Mouse (Mus musculus) intestine, embryonic 15.5 days (tissue): ENCODE results near the gene Det1. TPM values are rescaled to one million over a fixed set of nuclear protein-coding genes. Genes with fewer than 3 reads are reported as not detected.

Experiments used
- ATAC-seq: fragments of 200-750 bp; cut with Nextera tagmentation; 2 replicates; pipeline ENCODE4 v1.8.0; 2017; ENCODE audit warnings: moderate TSS enrichment, moderate library complexity
- H3K27ac ChIP-seq: fragments of 300-500 bp; sonication (generic); 2 replicates; pipeline ENCODE4 v1.5.1; 2015; ENCODE audit warnings: mild to moderate bottlenecking, inconsistent platforms
- H3K27me3 ChIP-seq: fragments of 300-500 bp; sonication (generic); replicated peaks from 2 replicates; pipeline ENCODE4 v1.6.1; 2015; ENCODE audit warnings: inconsistent platforms
- H3K36me3 ChIP-seq: fragments of 300-500 bp; sonication (generic); 2 replicates; pipeline ENCODE4 v1.6.1; 2015; ENCODE audit warnings: inconsistent platforms
- H3K4me1 ChIP-seq: fragments of 300-500 bp; sonication (generic); replicated peaks from 2 replicates; pipeline ENCODE4 v1.6.1; 2015; ENCODE audit warnings: inconsistent platforms
- H3K4me2 ChIP-seq: fragments of 300-500 bp; sonication (generic); replicated peaks from 2 replicates; pipeline ENCODE4 v1.6.1; 2015; ENCODE audit warnings: mild to moderate bottlenecking, inconsistent platforms
- H3K4me3 ChIP-seq: fragments of 300-500 bp; sonication (generic); replicated peaks from 2 replicates; pipeline ENCODE4 v1.5.1; 2015; ENCODE audit warnings: inconsistent platforms
- H3K9ac ChIP-seq: fragments of 300-500 bp; sonication (generic); 2 replicates; pipeline ENCODE4 v1.6.1; 2015; ENCODE audit warnings: inconsistent platforms
- H3K9me3 ChIP-seq: fragments of 300-500 bp; sonication (generic); 2 replicates; pipeline ENCODE4 v1.6.1; 2016; ENCODE audit warnings: inconsistent platforms
- WGBS: fragments of 180-500 bp; shearing (Covaris S2); methylation state at CpG from one replicate; pipeline ENCODE4 v1.1.7; 2015; 5-methylcytosine and 5-hydroxymethylcytosine counted together
- polyA plus RNA-seq: library from polyadenylated mRNA; unstranded; fragments of >200 nt; fragmentation: Nextera tagmentation; extraction: Ambion mirVana; gene quantifications from 2 replicates; pipeline ENCODE4 v1.2.1, GENCODE M21; 2015

The Det1 gene
- polyA plus RNA-seq, 1 experiment from 2014 or later, result 15.1 TPM

GRCm38 (mm10) chr7:78796624-78797023 lies 50.4 kb downstream of the Det1 start:
- no peaks in the 10 kb centered on the region for H3K9me3 ChIP-seq
- no peak overlapping the region for H3K9ac ChIP-seq
- 79% methylated on average over 3 of the region's 3 CpGs for WGBS
- ATAC-seq, result no peak
- H3K4me2 ChIP-seq, result no peak overlapping the region
- H3K36me3 ChIP-seq, result no peaks in the 10 kb centered on the region
- H3K27me3 ChIP-seq, result no peaks in the 10 kb centered on the region
- no peak overlapping the region for H3K4me3 ChIP-seq
- H3K27ac ChIP-seq, result no peak overlapping the region
- H3K4me1 ChIP-seq, result no peaks in the 10 kb centered on the region

GRCm38 (mm10) chr7:78794571-78795092 lies 52.4 kb downstream of the Det1 start:
- H3K9me3 ChIP-seq, result no peaks in the 10 kb centered on the region
- ATAC-seq, result no peak
- H3K4me3 ChIP-seq, result no peak overlapping the region
- H3K4me2 ChIP-seq, result no peak overlapping the region
- no peak overlapping the region for H3K27ac ChIP-seq
- no peaks in the 10 kb centered on the region for H3K4me1 ChIP-seq
- H3K27me3 ChIP-seq, result no peaks in the 10 kb centered on the region
- H3K9ac ChIP-seq, result no peak overlapping the region
- WGBS, result 79% methylated on average over 6 of the region's 6 CpGs
- H3K36me3 ChIP-seq, result peaks cover 5% of the 10 kb centered on the region

GRCm38 (mm10) chr7:78793895-78794570 lies 53.0 kb downstream of the Det1 start:
- ATAC-seq, result no peak
- no peaks in the 10 kb centered on the region for H3K9me3 ChIP-seq
- no peak overlapping the region for H3K27ac ChIP-seq
- H3K9ac ChIP-seq, result no peak overlapping the region
- no peak overlapping the region for H3K4me3 ChIP-seq
- WGBS, result 85% methylated on average over 13 of the region's 13 CpGs
- H3K36me3 ChIP-seq, result peaks cover 5% of the 10 kb centered on the region
- H3K4me1 ChIP-seq, result no peaks in the 10 kb centered on the region
- H3K4me2 ChIP-seq, result no peak overlapping the region
- H3K27me3 ChIP-seq, result no peaks in the 10 kb centered on the region

- Histone ChIP-seq H3K9ac (no peak overlapping the region), H3K27ac (no peak overlapping the region), H3K4me3 (no peak overlapping the region), H3K4me2 (no peak overlapping the region), H3K9me3 (no peaks in the 10 kb centered on the region), H3K4me1 (no peaks in the 10 kb centered on the region), H3K36me3 (peaks cover 7% of the 10 kb centered on the region), H3K27me3 (no peaks in the 10 kb centered on the region)
- 81% methylated on average over 15 of the region's 15 CpGs for WGBS
- ATAC-seq, result peak; percentile 71
These were observed 55.5 kb downstream of the Det1 start for GRCm38 (mm10) chr7:78791359-78792222.

- Histone ChIP-seq H3K36me3 (peaks cover 7% of the 10 kb centered on the region), H3K4me3 (no peak overlapping the region), H3K9me3 (no peaks in the 10 kb centered on the region), H3K27ac (no peak overlapping the region), H3K4me1 (0 out of 2 replicates have a peak, but pooled peaks cover 3% of the 10 kb centered on the region), H3K4me2 (no peak overlapping the region), H3K9ac (no peak overlapping the region), H3K27me3 (no peaks in the 10 kb centered on the region)
- 88% methylated on average over 12 of the region's 12 CpGs for WGBS
- no peak for ATAC-seq
These were observed 59.2 kb downstream of the Det1 start for GRCm38 (mm10) chr7:78787793-78788380.

- H3K9me3 ChIP-seq, result no peaks in the 10 kb centered on the region
These were observed 61.2 kb downstream of the Det1 start for GRCm38 (mm10) chr7:78785906-78786305.

GRCm38 (mm10) chr7:78782639-78783581 lies 64.2 kb downstream of the Det1 start, which contains the start of the genes Mrps11 and Mrpl46:
Gene Mrps11 (plus strand): TSS chr7:78783119.
Gene Mrpl46 (minus strand): TSS chr7:78783531.
- peaks cover 12% of the 10 kb centered on the region; the same call in 1 of the 2 replicates for H3K36me3 ChIP-seq
- WGBS, result under 1% methylated on average over 44 of the region's 44 CpGs
- peak within 1 kb of the TSS; percentile 78 for H3K9ac ChIP-seq
- no peaks in the 10 kb centered on the region for H3K9me3 ChIP-seq
- H3K27ac ChIP-seq, result peak within 1 kb of the TSS; percentile 45; the same call in 1 of the 2 replicates
- H3K27me3 ChIP-seq, result no peaks in the 10 kb centered on the region
- H3K4me2 ChIP-seq, result peak within 1 kb of the TSS; percentile 82
- peaks cover 3% of the 10 kb centered on the region for H3K4me1 ChIP-seq
- peak; percentile 99 for ATAC-seq
- H3K4me3 ChIP-seq, result peak within 1 kb of the TSS; percentile 75

More at GRCm38 (mm10) chr7:78785906-78786305, 61.2 kb downstream of the Det1 start:
- Histone ChIP-seq H3K36me3 (peaks cover 7% of the 10 kb centered on the region), H3K4me2 (no peak overlapping the region), H3K9ac (no peak overlapping the region), H3K4me1 (peaks cover 3% of the 10 kb centered on the region), H3K27ac (no peak overlapping the region), H3K27me3 (no peaks in the 10 kb centered on the region), H3K4me3 (no peak overlapping the region)
- ATAC-seq, result no peak
- WGBS, result 72% methylated on average over 5 of the region's 5 CpGs

- no peak overlapping the region for H3K9ac ChIP-seq
- H3K4me1 ChIP-seq, result peaks cover under 1% of the 10 kb centered on the region
- no peaks in the 10 kb centered on the region for H3K27me3 ChIP-seq
- WGBS, result 88% methylated on average over 5 of the region's 5 CpGs
- H3K27ac ChIP-seq, result no peak overlapping the region
- no peak overlapping the region for H3K4me2 ChIP-seq
- ATAC-seq, result no peak
- peaks cover 18% of the 10 kb centered on the region; the same call in 1 of the 2 replicates for H3K36me3 ChIP-seq
- no peaks in the 10 kb centered on the region for H3K9me3 ChIP-seq
- no peak overlapping the region for H3K4me3 ChIP-seq
These were observed 68.3 kb downstream of the Det1 start for GRCm38 (mm10) chr7:78778741-78779140.

Other genes with a start within 250 kb of the Det1 start
- 2.3 and 2.9 TPM in 2 replicates for gene Ntrk3, start 109.3 kb downstream of the Det1 start, polyA plus RNA-seq
- 58.9 and 63.7 TPM in 2 replicates for gene Mrps11, start 64.1 kb downstream of the Det1 start, polyA plus RNA-seq
- 85.0 and 88.6 TPM in 2 replicates for gene Mrpl46, start 63.7 kb downstream of the Det1 start, polyA plus RNA-seq
- gene Aen, start 48.6 kb upstream of the Det1 start, polyA plus RNA-seq, result 35.6 and 40.6 TPM in 2 replicates
- gene Isg20, start 66.2 kb upstream of the Det1 start, polyA plus RNA-seq, result 4.5 and 5.8 TPM in 2 replicates
- 0.49 and 0.51 TPM in 2 replicates for gene Acan, start 206.2 kb upstream of the Det1 start, polyA plus RNA-seq